Mouse (Mus musculus) liver, adult 2 months (tissue): ENCODE results near the gene Ndufa11. TPM values are rescaled to one million over a fixed set of nuclear protein-coding genes. Genes with fewer than 3 reads are reported as not detected.

Experiments used
- DNase-seq: peaks from one replicate; pipeline ENCODE4 v3.0.0-alpha.2; 2011; ENCODE audit warnings: low read depth, low spot score; ENCODE audit errors: extremely low read depth
- H3K27ac ChIP-seq: fragments of 200-500 bp; replicated peaks from 2 replicates; pipeline ENCODE4 v1.5.1; 2012; ENCODE audit warnings: low read depth, mild to moderate bottlenecking, control low read depth, inconsistent platforms, low read length; ENCODE audit not compliant: insufficient read depth
- H3K27me3 ChIP-seq: fragments of 200-500 bp; 2 replicates; pipeline ENCODE4 v1.6.1; 2012; ENCODE audit warnings: mild to moderate bottlenecking, moderate library complexity, low read length, inconsistent platforms; ENCODE audit not compliant: control insufficient read depth, insufficient read depth
- H3K36me3 ChIP-seq: fragments of 200-500 bp; 2 replicates; pipeline ENCODE4 v1.6.1; 2012; ENCODE audit warnings: low read length, inconsistent platforms; ENCODE audit not compliant: control insufficient read depth, insufficient read depth
- H3K4me1 ChIP-seq: fragments of 200-500 bp; 2 replicates; pipeline ENCODE4 v1.6.1; 2011; ENCODE audit warnings: low read length; ENCODE audit not compliant: control insufficient read depth, insufficient read depth
- H3K4me3 ChIP-seq: fragments of 200-500 bp; 2 replicates; pipeline ENCODE4 v1.5.1; 2011; ENCODE audit warnings: low read depth, mild to moderate bottlenecking, control low read depth, low read length, moderate library complexity; ENCODE audit not compliant: insufficient read depth
- H3K79me2 ChIP-seq: fragments of 200-500 bp; 2 replicates; pipeline ENCODE4 v1.6.1; 2012; ENCODE audit warnings: inconsistent platforms, mild to moderate bottlenecking, low read length, moderate library complexity; ENCODE audit not compliant: control insufficient read depth, insufficient read depth
- H3K9ac ChIP-seq: fragments of 200-500 bp; 2 replicates; pipeline ENCODE4 v1.6.1; 2012; ENCODE audit warnings: low read depth, mild to moderate bottlenecking, control low read depth, inconsistent platforms, low read length
- CTCF ChIP-seq: fragments of 200-500 bp; IDR thresholded peaks from 2 replicates; pipeline ENCODE4 v1.5.1; 2011; ENCODE audit warnings: low read depth, low read length, control low read depth
- POLR2A ChIP-seq: fragments of 200-500 bp; IDR thresholded peaks from 2 replicates; pipeline ENCODE4 v1.6.1; 2011; ENCODE audit warnings: low read length, control low read depth; ENCODE audit not compliant: insufficient read depth; ENCODE audit errors: extremely low read depth
- WGBS: fragments of 180-500 bp; shearing (Covaris S2); methylation state at CpG from one replicate; pipeline ENCODE4 v1.1.7; 2018; 5-methylcytosine and 5-hydroxymethylcytosine counted together
- polyA plus RNA-seq: library from polyadenylated mRNA; depleted of rRNA; stranded (reverse); fragments of >200 nt; gene quantifications from 2 replicates; pipeline ENCODE4 v1.2.3, GENCODE M21; 2012
- total RNA-seq: library from RNA; depleted of rRNA; stranded (reverse); fragments of >200 nt; gene quantifications from 2 replicates; pipeline ENCODE4 v1.2.3, GENCODE M21; 2014

Gene Ndufa11
- total and polyA plus RNA-seq, 2 experiments, result 110 to 462 TPM

DNA sequence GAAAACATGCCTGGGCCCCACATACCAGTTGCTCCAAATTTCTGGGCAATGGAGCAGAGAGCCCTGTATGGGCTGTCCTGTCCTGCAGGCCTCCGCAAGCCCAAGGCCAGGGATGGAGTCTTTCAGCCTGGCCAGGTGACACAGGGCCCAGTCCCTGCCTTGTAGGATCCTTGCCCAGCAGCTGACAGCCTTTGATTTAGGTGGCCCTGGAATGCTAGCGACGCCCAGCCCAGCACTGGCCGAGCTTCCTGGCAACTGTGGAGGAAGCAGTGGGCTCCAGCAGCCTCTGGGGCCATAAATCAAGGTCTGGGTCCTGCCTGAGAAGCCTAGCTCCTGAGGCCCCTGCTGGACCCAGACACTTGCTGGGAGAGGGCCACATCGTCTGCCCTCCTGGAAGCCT lies 4.9 kb downstream of the Ndufa11 start:
- no peaks in the 10 kb centered on the region for H3K27me3 ChIP-seq
- H3K9ac ChIP-seq, result no peak overlapping the region
- WGBS, result 85% methylated on average over 5 of the region's 5 CpGs
- peaks cover 20% of the 10 kb centered on the region; the same call in 1 of the 2 replicates for H3K79me2 ChIP-seq
- no peaks in the 10 kb centered on the region for H3K36me3 ChIP-seq
- H3K27ac ChIP-seq, result no peak overlapping the region
- H3K4me3 ChIP-seq, result no peak overlapping the region
- no peak for TF ChIP-seq CTCF
- no peak for TF ChIP-seq POLR2A
- no peak for DNase-seq
- peaks cover 4% of the 10 kb centered on the region; the same call in 1 of the 2 replicates for H3K4me1 ChIP-seq

DNA sequence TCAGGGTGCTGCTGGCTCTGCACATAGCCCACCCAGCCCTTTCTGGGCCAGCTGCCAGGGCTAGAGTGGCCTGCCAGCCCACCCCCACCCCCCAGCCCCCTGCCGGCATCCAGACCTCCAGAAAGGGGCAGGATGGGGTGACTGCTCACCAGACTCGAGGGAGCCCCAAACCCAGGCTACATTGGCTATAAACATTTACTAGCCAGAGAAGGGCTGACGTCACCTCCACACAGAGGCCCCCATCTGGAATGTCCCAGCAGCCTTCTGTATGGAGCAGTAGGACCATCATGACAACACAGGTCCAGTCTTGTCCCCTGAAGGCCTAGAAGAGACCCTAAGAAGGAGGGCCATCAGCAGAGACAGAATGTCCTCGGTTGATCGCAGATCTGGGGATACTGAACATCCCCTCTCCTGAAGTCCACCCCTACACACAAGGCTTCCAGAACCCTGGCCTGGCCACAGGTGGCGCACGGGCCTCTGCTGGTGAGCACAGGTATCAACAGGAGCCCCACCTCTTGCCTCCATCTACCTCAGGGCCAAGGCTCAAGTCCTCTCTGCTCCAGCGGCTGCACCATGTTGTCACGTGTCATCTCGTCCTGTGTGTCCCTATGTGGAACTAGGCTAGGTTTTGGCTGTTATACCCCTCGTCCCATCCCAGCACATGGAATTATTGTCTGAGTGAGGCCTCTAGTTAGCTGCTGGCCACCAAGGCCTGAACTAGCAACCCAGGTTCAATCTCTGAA lies 6.0 kb downstream of the Ndufa11 start:
- no peak overlapping the region for H3K4me3 ChIP-seq
- no peak overlapping the region for H3K27ac ChIP-seq
- no peaks in the 10 kb centered on the region for H3K36me3 ChIP-seq
- peaks cover 4% of the 10 kb centered on the region; the same call in 1 of the 2 replicates for H3K4me1 ChIP-seq
- 89% methylated on average over 11 of the region's 11 CpGs for WGBS
- no peak for TF ChIP-seq POLR2A
- peak; percentile 26; the same call in 1 of the 2 replicates for TF ChIP-seq CTCF
- no peak for DNase-seq
- H3K79me2 ChIP-seq, result peaks cover 10% of the 10 kb centered on the region; the same call in 1 of the 2 replicates
- H3K27me3 ChIP-seq, result peaks cover 3% of the 10 kb centered on the region; the same call in 1 of the 2 replicates
- no peak overlapping the region for H3K9ac ChIP-seq

DNA sequence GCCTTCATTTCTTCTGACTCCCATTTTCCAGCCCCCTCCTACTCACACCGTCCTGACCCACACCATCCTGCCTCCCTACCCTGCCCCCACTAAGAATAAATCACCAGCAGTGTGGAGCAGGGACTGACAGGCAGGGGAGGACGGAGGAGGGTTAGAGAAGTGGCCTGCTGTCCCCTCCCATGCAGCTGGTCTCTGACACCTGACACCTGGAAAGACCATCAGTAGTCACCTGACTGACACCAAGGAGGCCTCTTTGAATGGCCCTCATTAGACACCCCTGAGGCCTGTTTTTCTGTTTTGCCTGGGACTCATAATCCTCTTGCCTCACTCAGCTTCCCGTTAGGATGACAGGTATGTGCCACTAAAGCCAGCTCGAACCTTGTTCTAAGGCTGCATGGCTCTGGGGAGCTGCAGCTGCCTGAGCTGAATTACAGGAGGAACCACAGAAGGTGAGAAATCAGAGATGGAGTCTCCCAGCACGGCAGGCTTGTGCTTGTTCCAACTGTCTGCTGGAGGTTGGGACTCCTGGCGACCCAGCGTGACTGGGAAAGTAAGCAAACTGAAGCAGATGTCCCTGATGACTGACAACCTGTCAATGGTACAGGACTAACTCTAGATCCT lies 9.6 kb downstream of the Ndufa11 start:
- DNase-seq, result no peak
- WGBS, result 32% methylated on average over 7 of the region's 7 CpGs
- TF ChIP-seq POLR2A (no peak), CTCF (no peak)
- Histone ChIP-seq H3K27ac (no peak overlapping the region), H3K4me1 (no peaks in the 10 kb centered on the region), H3K36me3 (no peaks in the 10 kb centered on the region), H3K79me2 (no peaks in the 10 kb centered on the region), H3K4me3 (no peak overlapping the region), H3K27me3 (peaks cover 3% of the 10 kb centered on the region; the same call in 1 of the 2 replicates), H3K9ac (no peak overlapping the region)

DNA sequence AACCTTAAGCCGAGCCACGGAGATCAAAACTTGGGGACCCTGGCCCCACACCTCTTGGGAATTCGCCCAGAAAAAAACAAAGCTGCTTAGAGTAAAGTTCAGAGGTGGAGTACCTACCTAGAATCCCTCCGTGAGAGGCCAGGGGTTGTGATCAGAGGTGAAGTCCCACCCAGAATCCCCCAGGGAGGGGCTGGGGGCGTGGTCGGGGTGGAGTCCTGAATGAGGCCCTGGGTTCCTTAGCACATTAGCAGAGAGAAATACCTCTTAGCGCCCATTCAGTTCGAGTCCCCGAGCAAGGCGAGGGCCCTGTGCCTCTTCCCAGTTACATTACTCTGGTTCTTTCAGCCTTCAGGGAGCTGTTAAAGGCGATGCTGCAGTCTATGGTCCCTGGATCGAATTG lies 10.1 kb downstream of the Ndufa11 start:
- Histone ChIP-seq H3K27me3 (peaks cover 3% of the 10 kb centered on the region; the same call in 1 of the 2 replicates), H3K27ac (no peak overlapping the region), H3K79me2 (no peaks in the 10 kb centered on the region), H3K4me1 (no peaks in the 10 kb centered on the region), H3K36me3 (no peaks in the 10 kb centered on the region), H3K4me3 (no peak overlapping the region), H3K9ac (no peak overlapping the region)
- no peak for TF ChIP-seq CTCF
- no peak for DNase-seq
- whole genome bisulfite sequencing, result 21% methylated on average over 12 of the region's 12 CpGs

DNA sequence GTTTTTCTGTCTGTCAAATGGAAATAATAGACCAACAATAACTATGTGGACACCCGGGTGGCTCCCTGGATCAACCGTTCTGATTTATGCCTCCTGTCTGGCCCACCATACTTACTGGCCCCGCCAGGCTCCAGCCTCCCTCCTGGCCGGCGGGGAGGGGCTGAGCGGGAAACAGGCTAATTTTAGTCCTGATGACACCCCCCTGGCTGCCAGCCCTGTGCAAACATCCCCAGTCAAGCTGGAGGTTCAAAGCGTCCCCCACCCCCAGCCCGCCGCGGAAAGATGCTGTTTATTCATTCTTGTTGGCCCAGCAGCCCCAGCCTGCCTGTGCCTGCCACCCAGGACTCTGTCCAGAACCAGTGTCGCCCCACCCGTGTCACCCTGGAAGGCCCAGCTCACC lies 10.6 kb downstream of the Ndufa11 start:
- Histone ChIP-seq H3K36me3 (no peaks in the 10 kb centered on the region), H3K9ac (no peak overlapping the region), H3K79me2 (no peaks in the 10 kb centered on the region), H3K4me1 (no peaks in the 10 kb centered on the region), H3K27me3 (peaks cover 3% of the 10 kb centered on the region; the same call in 1 of the 2 replicates), H3K4me3 (no peak overlapping the region), H3K27ac (no peak overlapping the region)
- DNase-seq, result no peak
- TF ChIP-seq CTCF, result no peak
- no peak for TF ChIP-seq POLR2A
- 15% methylated on average over 12 of the region's 12 CpGs for WGBS

DNA sequence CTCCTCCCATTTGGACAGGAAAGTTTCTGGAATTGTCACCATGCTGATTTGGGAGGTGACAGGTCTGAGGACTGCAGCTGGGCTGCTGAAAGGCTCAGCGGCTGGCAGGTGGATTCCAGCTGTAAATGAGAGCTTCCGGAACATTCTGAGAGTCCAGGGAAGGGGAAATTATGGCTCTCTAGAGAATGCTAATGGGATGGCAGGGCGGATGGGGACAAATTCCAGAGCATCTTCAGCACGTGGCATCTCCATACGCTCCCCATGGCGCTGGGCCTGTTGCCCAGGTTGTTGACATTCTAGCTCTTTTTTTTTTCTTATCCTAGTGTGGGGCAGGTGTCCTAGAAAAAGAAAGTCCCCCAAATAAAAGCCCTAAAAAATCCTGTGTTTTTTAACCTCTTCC lies 11.6 kb downstream of the Ndufa11 start:
- WGBS, result 68% methylated on average over 6 of the region's 6 CpGs
- no peaks in the 10 kb centered on the region for H3K4me1 ChIP-seq
- H3K9ac ChIP-seq, result no peak overlapping the region
- no peak overlapping the region for H3K4me3 ChIP-seq
- H3K79me2 ChIP-seq, result no peaks in the 10 kb centered on the region
- H3K27me3 ChIP-seq, result peaks cover 3% of the 10 kb centered on the region; the same call in 1 of the 2 replicates
- H3K27ac ChIP-seq, result no peak overlapping the region
- DNase-seq, result no peak
- no peaks in the 10 kb centered on the region for H3K36me3 ChIP-seq
- TF ChIP-seq CTCF (no peak), POLR2A (no peak)
